Mouse (Mus musculus) E14TG2a.4 (cell line): ENCODE results near the gene Tcta.
A peak's percentile ranks its signal among the peaks of the same experiment; 100 is the strongest.
"Not testable (repeated sequence)": the region's sequence is repeated elsewhere in the genome, so short reads cannot be mapped to it uniquely, and the experiment has no call there.

Source experiments
- H3K27me3 ChIP-seq: 2 replicates; pipeline ENCODE4 v1.6.1; 2014; ENCODE audit warnings: low read length, control low read depth; ENCODE audit not compliant: insufficient read depth
- H3K36me3 ChIP-seq: 2 replicates; pipeline ENCODE4 v1.6.1; 2014; ENCODE audit warnings: low read length, control low read depth; ENCODE audit not compliant: insufficient read depth
- H3K4me1 ChIP-seq: replicated peaks from 2 replicates; pipeline ENCODE4 v1.6.1; 2014; ENCODE audit warnings: low read depth, low read length, control low read depth
- H3K4me3 ChIP-seq: replicated peaks from 2 replicates; pipeline ENCODE4 v1.5.1; 2014; ENCODE audit warnings: mild to moderate bottlenecking, low read length
- H3K9me3 ChIP-seq: 2 replicates; pipeline ENCODE4 v1.6.1; 2014; ENCODE audit warnings: low read length, control low read depth
- CTCF ChIP-seq: conservative IDR thresholded peaks from 2 replicates; pipeline ENCODE4 v1.5.1; 2014; ENCODE audit warnings: low read length
- NANOG ChIP-seq: IDR thresholded peaks from 2 replicates; pipeline ENCODE4 v1.6.1; 2014; ENCODE audit warnings: borderline replicate concordance, low read length, mixed read lengths
- POU5F1 ChIP-seq: IDR thresholded peaks from 2 replicates; pipeline ENCODE4 v1.6.1; 2014; ENCODE audit warnings: low read length, borderline replicate concordance

Gene Tcta

GRCm38 (mm10) chr9:108280071-108280828 is 25.7 kb downstream of the Tcta start:
- Histone ChIP-seq H3K27me3 (no peaks in the 10 kb centered on the region), H3K9me3 (no peaks in the 10 kb centered on the region), H3K4me3 (no peak overlapping the region), H3K4me1 (peaks cover 18% of the 10 kb centered on the region), H3K36me3 (no peaks in the 10 kb centered on the region)
- TF ChIP-seq POU5F1: no peak
- no peak for TF ChIP-seq CTCF
- no peak for TF ChIP-seq NANOG

DNA sequence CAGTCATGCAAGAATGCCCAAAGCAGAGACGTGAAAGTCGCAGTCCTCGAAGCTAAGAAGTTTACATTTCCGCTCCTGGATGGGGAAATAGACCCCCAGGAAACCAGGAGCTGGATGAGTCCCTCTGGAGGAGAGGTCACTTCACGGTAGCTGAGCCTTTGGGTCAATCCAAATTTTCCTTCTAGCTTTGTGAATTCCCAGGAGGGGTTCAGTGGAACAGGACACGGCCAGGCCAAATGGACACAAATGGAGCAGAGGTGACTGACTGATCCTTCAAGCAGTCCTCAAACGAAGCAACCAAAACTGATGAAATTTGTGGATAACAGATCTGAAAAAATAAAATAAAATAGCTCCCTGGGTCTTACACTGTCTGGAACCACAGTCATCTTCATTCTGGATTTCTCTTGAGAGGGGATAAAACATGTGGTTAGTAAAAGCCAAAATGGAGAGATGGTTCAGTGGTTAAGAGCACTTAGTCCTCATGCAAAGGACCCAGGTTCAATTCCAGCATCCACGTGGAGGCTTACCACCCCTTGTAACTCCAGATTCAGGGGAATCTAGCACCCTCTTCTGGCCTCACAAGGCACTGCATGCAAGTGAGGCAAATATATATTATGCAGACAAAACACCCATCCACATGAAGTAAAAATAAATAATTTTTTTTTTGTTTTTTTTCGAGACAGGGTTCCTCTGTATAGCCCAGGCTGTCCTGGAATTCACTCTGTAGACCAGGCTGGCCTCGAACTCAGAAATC is 27.1 kb downstream of the Tcta start:
- Histone ChIP-seq H3K9me3 (no peaks in the 10 kb centered on the region), H3K27me3 (no peaks in the 10 kb centered on the region), H3K4me1 (peaks cover 30% of the 10 kb centered on the region), H3K36me3 (no peaks in the 10 kb centered on the region), H3K4me3 (no peak overlapping the region)
- TF ChIP-seq NANOG (no peak), POU5F1 (no peak), CTCF (peak; percentile 96)

DNA sequence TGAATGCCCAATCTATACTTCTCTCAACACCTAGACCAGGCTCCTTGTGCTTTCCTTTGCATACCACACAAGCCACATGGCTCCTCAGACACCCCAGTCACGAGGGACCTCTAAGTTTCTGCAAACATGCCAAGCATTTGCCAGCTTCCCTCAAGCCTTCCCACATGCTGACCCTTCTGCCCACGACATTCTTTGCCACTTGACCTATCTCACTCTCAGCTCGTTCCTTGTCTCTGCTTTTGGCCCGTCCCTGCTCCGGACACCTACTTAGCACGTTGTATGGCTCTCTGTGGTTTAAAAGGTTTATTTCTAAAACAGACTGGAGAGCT is 30.7 kb downstream of the Tcta start:
- no peaks in the 10 kb centered on the region for H3K36me3 ChIP-seq
- H3K4me3 ChIP-seq: no peak overlapping the region
- 0 out of 2 replicates have a peak, but pooled peaks cover 3% of the 10 kb centered on the region for H3K27me3 ChIP-seq
- TF ChIP-seq NANOG: no peak
- TF ChIP-seq POU5F1: no peak
- no peak for TF ChIP-seq CTCF
- peaks cover 54% of the 10 kb centered on the region for H3K4me1 ChIP-seq
- no peaks in the 10 kb centered on the region for H3K9me3 ChIP-seq

DNA sequence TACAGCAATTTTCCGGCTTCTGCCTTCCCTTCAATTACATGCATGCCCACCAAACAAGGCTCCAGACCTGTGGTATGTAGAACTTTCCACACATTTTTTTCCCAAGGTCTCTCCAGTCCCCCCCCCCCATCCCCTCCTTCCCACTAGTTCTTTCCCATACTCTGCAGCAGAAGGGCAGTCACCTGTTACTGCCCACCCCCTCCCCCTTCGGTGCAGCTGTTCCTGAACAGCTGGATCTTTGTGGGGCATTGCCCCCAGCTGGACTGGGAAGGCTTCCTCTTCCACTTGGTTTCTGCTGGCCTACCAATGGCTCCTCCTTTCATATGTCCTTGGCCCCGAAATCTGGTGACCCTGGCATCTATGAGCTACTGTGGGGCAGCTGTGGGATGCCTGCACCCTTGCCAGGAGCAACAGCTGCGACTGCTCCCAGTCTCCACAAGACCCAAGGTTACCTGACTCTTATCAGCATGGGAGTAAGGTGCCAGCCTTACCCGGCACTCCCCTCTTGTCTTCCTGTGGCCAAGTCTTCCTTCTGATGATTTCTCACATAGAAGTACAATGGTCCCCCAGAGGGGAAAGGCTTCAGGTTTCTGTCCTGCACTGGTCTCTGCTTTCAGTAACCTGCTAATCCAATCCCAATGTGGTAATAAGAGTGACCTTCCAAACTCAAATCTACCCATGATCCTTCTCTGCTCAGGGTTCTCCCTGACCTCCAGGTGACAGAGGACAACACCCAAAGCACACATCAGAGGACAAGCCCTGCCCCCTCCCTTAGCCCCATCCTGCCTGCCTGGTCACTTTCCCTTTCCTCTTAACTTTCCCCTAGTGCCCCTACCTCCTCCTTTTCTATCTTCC is 31.3 kb downstream of the Tcta start:
- Histone ChIP-seq H3K36me3 (no peaks in the 10 kb centered on the region), H3K4me3 (no peak overlapping the region), H3K9me3 (no peaks in the 10 kb centered on the region), H3K27me3 (0 out of 2 replicates have a peak, but pooled peaks cover 3% of the 10 kb centered on the region), H3K4me1 (peaks cover 54% of the 10 kb centered on the region)
- TF ChIP-seq CTCF (no peak), NANOG (no peak), POU5F1 (no peak)

GRCm38 (mm10) chr9:108273485-108273884 is 32.5 kb downstream of the Tcta start:
- Histone ChIP-seq H3K4me1 (peaks cover 62% of the 10 kb centered on the region), H3K9me3 (no peaks in the 10 kb centered on the region), H3K4me3 (no peak overlapping the region), H3K36me3 (no peaks in the 10 kb centered on the region), H3K27me3 (0 out of 2 replicates have a peak, but pooled peaks cover 3% of the 10 kb centered on the region)
- TF ChIP-seq POU5F1 (no peak), NANOG (no peak), CTCF (no peak)

- Histone ChIP-seq H3K4me3 (no peak overlapping the region), H3K9me3 (no peaks in the 10 kb centered on the region)
- TF ChIP-seq POU5F1: no peak
Observed at GRCm38 (mm10) chr9:108272691-108273090, 33.3 kb downstream of the Tcta start.

DNA sequence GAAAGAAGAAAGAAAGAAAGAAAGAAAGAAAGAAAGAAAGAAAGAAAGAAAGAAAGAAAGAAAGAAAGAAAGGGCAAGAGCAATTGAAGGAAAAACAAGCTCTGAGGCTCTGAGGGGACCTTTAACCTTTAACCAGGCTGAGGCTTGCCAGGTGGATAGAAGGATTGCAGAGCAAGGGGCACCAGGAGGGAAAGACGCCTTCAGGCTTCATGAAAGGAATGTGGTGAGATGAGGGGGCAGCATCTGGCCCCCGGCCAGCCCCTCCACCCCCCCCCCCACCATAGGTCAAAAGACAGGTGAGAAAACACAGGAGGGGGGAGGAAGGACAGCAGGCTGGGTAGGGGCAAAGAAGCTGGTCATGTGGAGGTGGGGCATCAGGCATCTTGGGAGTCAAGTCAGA is 34.0 kb downstream of the Tcta start:
- TF ChIP-seq CTCF (no peak), POU5F1 (no peak), NANOG (no peak)
- no peak overlapping the region for H3K4me3 ChIP-seq
- H3K36me3 ChIP-seq: no peaks in the 10 kb centered on the region
- H3K9me3 ChIP-seq: no peaks in the 10 kb centered on the region
- peaks cover 66% of the 10 kb centered on the region for H3K4me1 ChIP-seq
- 0 out of 2 replicates have a peak, but pooled peaks cover 3% of the 10 kb centered on the region for H3K27me3 ChIP-seq

More at GRCm38 (mm10) chr9:108272691-108273090, 33.3 kb downstream of the Tcta start:
- H3K4me1 ChIP-seq: peaks cover 64% of the 10 kb centered on the region
- 0 out of 2 replicates have a peak, but pooled peaks cover 3% of the 10 kb centered on the region for H3K27me3 ChIP-seq
- H3K36me3 ChIP-seq: no peaks in the 10 kb centered on the region

GRCm38 (mm10) chr9:108268701-108269100 is 37.3 kb downstream of the Tcta start:
- not testable (repeated sequence) for H3K4me3 ChIP-seq, H3K27me3 ChIP-seq, H3K36me3 ChIP-seq, H3K9me3 ChIP-seq
- peaks cover 77% of the 10 kb centered on the region for H3K4me1 ChIP-seq
